Mouse (Mus musculus): ENCODE data around the gene Fam89a.

Fam89a gene

GRCm38 (mm10) chr8:124752325-124752862 lies 762 bp upstream of the Fam89a start:
- no peak for DNase-seq

DNA sequence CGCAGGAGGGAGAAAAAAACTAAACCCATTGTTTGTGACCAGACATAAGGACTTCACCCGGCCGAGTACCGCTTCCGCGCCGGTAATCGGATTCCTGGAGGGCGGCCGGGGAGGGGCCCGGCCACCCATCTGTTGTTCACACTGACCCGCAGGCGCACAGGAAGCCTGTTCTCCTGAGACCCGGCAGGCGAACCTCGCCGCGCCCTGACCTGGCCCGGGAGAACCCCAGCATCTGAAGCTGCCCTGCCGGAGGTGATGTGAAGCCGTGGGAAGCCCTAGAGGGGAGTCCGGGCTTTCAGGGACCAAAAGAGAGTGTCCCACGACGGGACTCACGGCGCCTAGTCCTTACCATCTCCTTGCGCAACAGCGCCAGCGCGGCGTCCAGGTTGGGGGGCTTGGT lies 441 bp downstream of the Fam89a start:
- peak in 1 of 2 experiments; percentile 39 for DNase-seq

- DNase-seq, result no peak
Observed at GRCm38 (mm10) chr8:124746661-124747060, 5.0 kb downstream of the Fam89a start.

DNA sequence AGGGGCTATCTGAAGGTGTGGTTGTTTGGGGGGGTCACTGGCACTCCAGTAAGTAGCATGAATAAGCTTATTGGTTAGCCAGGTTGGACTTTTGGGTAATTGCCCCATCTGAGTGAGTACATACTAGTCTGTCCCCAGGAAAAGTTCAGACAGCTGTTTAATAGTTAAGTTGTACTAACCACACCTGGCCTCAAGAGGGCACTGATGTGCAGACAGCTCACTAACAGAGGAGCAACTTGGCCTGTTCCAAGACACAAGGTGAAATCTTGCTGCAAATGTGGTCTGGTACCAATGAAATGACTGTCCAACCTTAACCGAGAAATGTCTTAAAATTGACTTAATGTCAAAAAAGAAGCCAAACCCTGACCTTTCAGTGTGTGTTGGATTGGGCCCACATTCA lies 12.4 kb downstream of the Fam89a start:
- DNase-seq, result peak in 1 of 2 experiments; percentile 43

- DNase-seq, result no peak
Observed at GRCm38 (mm10) chr8:124735371-124735911, 16.2 kb downstream of the Fam89a start.

- DNase-seq, result no peak
Observed at GRCm38 (mm10) chr8:124732828-124733227, 18.8 kb downstream of the Fam89a start.

DNA sequence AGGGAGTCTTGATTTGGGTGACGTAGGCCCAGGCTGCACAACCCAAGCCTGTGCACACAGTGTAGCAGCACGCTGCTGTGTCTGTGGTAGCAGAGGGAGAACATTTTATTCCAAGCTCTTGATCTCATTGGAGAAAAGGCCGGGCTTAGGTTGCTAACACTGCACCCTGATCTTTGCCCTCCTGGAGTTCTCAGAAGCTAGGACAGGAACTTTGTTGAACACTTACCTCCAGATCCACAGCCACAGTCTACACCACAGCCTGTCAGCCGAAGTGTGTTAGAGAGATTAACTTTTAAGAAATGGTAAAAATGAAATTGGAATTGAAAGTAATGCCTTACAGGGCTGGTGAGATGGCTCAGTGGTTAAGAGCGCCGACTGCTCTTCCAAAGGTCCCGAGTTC lies 27.3 kb downstream of the Fam89a start:
- peak in 1 of 2 experiments; percentile 19 for DNase-seq

DNA sequence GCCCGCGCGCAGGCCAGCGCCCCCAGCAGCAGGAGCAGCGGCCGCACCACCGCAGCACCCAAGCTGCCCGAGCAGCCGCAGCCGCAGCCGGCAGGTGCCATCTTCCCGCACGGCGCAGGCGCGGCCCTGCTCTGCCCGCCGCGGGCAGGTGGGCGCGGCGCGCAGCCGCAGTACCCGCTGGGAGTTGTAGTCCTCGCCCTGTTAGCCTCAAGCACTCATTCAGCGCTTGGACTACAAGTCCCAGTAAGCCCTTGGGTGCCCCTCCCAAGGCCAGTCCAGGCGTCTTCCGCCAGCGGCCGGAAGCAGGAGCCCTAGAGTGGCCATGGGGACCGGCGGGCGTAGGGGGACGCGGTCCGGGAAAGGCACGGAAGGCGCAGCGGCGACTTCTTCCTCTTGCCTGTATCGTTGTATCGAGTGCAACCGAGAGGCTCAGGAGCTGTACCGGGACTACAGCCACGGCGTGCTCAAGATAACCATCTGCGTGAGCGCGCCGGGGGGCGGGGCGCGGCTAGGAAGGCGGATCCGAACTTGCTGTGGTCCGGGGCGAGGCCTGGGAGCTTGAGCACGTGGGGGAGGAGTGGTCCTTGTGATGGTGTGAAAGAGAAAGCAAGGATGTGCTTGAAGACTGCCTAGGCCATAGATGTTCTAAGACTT lies 29.6 kb downstream of the Fam89a start, which contains the start of the genes Ttc13 and Arv1:
Gene Ttc13, minus strand, starts transcription at position 122 of the 654 bp plus-strand sequence.
Gene Arv1, plus strand, starts transcription at position 278 of the 654 bp plus-strand sequence.
- DNase-seq, result peak; percentile 95 to 98

DNA sequence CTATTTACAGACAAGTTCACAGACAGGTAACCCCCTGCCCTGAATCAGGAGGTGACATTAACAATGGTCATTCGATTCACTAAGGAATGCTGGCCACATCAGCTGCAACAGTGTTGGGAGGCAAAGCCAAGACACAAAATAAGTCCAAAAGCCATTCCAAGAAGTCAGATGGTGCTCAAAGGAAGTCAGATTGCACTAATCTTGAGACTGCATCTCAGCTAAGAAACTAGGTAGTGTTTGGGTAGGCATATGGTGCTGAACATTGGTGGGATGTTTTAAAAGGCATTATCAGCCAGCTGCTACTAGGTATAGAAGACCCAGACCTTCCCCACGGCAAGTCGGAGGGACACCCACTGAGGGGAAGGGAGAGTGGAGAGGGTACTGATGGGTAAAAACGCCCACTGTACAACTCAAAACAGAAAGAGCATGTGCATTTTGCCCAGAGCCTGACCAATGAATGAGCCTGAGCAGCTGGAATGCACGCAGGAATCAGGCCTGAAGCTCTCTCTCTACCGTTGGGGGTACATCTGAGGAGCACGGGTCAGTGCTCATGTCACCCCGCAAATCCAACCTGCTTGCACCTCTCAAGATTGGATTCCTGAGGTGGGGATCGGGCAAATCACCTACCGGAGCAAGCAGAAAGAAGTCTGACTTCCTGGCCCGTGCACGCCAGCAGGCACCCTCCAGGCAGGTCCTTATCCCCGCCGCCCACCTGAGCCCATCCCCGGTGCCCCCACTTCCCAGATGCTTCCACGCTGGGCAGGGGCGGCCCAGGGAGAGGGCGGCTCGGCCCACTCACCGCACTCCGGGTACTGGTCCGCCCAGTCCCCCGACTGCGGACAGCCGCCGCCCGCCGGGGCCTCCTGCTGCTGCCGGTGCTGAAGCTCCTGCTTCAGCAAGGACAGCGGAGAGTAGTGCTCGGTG lies 30.4 kb downstream of the Fam89a start:
- DNase-seq, result no peak

DNA sequence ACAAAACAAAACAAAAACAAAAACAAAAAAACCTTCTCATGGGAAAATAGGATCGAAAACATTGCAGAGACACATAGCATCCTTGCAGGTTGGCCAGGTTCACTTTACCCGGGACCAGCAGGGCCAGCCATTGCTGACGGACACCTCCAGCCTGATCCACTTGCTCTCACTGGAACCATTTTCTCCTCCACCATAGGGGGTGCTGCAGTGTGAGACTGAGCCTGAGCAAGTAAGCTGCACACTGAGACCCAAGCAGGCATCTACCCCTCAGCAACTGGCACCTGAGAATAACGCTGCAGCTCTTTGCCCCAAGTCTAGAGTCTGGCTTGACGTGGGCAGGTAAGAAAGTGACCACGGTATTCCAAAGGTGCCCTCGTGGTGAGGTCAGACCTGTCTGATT lies 31.5 kb downstream of the Fam89a start:
- DNase-seq, result no peak

DNA sequence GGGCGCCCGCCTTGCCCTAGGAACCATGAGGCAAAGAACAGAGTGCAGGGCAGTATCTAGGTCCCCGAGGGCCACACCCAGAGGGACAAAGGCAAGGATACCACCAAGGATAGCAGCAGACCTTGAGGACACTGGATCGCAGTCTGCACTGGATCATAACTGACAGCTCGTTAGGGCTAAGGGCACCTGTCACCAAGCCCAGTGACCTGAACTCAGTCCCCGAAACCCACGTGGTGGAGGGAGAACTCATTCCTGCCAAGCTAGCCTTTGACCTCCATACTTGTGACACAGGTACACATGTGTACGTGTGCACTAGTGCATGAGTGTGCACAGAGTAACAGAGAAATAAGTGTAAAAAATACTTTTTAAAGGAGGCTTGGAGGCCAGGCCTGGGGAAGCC lies 35.9 kb downstream of the Fam89a start:
- no peak for DNase-seq

DNA sequence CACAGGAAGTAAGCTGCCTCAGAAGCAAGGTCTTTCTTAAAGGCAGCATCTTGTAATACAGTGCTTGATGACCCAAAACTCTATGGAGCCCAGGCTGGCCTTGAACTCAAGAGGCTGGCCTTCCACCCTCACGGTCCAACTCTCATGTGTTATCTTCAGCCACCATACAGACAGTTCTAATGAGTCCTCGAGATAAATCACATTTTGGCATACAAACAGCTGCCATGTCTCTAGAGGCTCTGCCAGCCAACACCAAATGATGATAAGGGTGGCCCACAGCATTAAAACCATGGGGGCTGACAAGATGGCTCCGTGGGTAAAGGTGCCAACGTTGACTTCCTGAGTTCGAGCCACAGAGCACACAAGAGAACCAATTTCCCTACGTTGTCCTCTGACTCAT lies 38.4 kb downstream of the Fam89a start:
- no peak for DNase-seq

DNA sequence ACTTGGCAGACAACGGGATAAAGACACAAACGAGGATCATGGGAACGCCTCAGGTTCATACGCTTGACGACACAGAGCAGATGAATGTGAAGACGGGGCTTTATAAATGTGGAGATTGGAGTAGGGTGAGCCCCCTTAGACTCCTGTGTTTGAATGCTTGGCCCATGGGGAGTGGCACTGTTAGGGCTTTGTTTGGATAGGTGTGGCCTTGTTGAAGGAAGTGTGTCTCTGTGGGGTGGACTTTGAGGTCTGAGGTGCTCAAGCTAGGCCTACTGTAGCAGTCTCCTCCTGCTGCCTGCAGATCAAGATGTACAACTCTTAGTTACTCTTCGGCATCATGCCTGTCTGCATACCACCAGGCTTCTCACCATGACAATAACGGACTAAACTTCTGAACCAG lies 45.8 kb downstream of the Fam89a start:
- no peak for DNase-seq

DNA sequence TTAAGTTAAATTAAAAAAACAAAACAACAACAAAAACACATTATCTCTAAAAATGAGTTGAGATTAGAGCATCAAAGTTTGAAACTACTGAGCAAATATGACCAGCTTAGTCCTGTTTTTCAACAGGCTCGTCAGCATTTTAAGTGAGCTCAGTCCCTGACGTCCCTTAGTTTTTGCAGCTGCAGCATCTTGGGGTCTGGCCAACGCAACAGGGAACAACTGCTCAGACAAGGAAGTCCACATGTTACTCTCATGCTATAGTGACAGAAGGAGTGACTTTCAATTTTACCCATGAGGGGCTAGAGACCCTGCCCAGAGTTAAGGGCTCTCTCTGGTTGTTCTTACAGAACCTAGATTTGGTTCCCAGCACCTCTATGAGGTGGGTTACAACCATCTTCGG lies 47.3 kb downstream of the Fam89a start:
- no peak for DNase-seq

GRCm38 (mm10) chr8:124703526-124703925 lies 48.1 kb downstream of the Fam89a start:
- DNase-seq, result no peak

DNA sequence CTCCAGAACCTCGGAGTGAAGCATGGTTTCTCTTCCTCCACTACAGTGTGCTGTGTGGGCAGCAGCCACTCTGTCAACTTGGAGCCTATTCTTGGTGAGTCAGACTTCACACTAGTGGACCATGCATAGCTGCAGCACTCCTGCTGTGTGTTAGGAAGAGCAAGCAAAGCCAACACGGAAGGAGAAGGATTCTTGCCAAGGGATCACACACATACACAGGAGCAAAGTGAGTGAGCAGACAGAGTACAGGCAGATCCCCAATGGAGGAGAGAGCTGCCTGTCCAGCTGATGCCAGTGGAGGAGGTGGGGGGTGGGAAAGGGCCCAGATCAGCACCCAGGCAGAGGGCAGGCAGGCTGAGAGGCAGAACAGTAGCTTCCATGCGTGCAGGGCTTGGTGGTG lies 49.4 kb downstream of the Fam89a start:
- no peak for DNase-seq

GRCm38 (mm10) chr8:124701023-124701422 lies 50.6 kb downstream of the Fam89a start:
- DNase-seq, result no peak

- no peak for DNase-seq
Observed at GRCm38 (mm10) chr8:124700271-124700670, 51.4 kb downstream of the Fam89a start.

DNA sequence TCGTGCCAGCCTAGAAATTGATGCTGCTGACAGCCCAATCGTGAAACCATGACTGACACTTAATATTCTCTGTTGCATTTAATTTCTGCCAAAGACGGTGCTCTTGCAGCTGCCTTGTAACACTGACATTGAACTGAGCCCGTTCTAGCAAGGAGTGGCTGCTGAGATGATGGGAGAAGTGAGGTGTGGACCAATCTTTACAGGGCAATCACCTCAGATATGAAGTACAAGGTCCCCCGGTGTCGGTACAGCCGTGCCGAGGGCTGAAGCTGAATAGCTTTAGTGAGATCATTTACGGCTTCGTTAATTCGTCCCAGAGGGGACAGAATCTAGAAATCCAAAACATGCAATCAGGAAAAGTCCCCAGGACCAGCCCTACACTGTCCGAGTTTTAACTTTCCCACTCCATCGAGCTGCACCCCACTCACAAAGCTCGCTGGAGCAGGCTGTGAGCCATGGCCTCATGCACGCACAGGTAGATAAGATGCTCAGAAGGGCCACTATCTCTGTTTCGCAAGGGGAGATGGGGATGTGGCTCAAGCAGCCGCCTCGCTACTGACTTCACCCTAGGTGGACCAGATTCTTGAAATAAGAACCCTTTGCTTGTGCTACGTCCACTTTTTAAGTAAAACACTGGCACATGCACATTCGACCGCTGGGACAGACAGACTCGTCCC lies 56.1 kb downstream of the Fam89a start:
- no peak for DNase-seq

GRCm38 (mm10) chr8:124691706-124692105 lies 59.9 kb downstream of the Fam89a start:
- no peak for DNase-seq

Data from kidney, postnatal 25 days (tissue).